Mouse (Mus musculus) ES-E14 (cell line): Measurements from ENCODE around the gene Atp13a3. TPM values are rescaled to one million over a fixed set of nuclear protein-coding genes. Genes with fewer than 3 reads are reported as not detected.
"Not testable (repeated sequence)": the region's sequence is repeated elsewhere in the genome, so short reads cannot be mapped to it uniquely, and the experiment has no call there.

Experiments used
- DNase-seq: peaks from one replicate; pipeline ENCODE4 v3.0.0-alpha.2; 2013; ENCODE audit warnings: low read depth, low spot score
- H3K27ac ChIP-seq: 2 replicates; pipeline ENCODE4 v1.5.1; 2012; ENCODE audit warnings: low read depth, mild to moderate bottlenecking, low read length, moderate library complexity, mixed read lengths; ENCODE audit not compliant: poor library complexity, insufficient read depth, severe bottlenecking
- H3K36me3 ChIP-seq: 2 replicates; pipeline ENCODE4 v1.6.1; 2012; ENCODE audit warnings: mild to moderate bottlenecking, low read length, moderate library complexity, mixed read lengths; ENCODE audit not compliant: control insufficient read depth, poor library complexity, insufficient read depth, severe bottlenecking
- H3K4me1 ChIP-seq, 2 experiments: fragments of 150-350 bp in 1 of 2; sonication (generic) in 1 of 2; 2 replicates each; pipeline ENCODE4 v1.6.1; 2012; ENCODE audit warnings: low read length in 2 of 2, mild to moderate bottlenecking in 1 of 2, mixed read lengths in 1 of 2; ENCODE audit not compliant: control insufficient read depth in 2 of 2, insufficient read depth in 2 of 2, poor library complexity in 1 of 2
- H3K4me3 ChIP-seq, 2 experiments: fragments of 150-350 bp in 1 of 2; sonication (generic) in 1 of 2; 2 replicates each; pipeline ENCODE4 v1.5.1; 2012; ENCODE audit warnings: low read length in 2 of 2, low read depth in 1 of 2, mild to moderate bottlenecking in 1 of 2, mixed read lengths in 1 of 2; ENCODE audit not compliant: insufficient read depth in 1 of 2, poor library complexity in 1 of 2, severe bottlenecking in 1 of 2
- H3K9ac ChIP-seq: 2 replicates; pipeline ENCODE4 v1.6.1; 2012; ENCODE audit warnings: low read depth, mild to moderate bottlenecking, low read length, mixed read lengths; ENCODE audit not compliant: poor library complexity, insufficient read depth, severe bottlenecking
- H3K9me3 ChIP-seq: fragments of 150-350 bp; sonication (generic); 2 replicates; pipeline ENCODE4 v1.6.1; 2012; ENCODE audit warnings: low read depth, mild to moderate bottlenecking, low read length; ENCODE audit not compliant: control insufficient read depth, insufficient read depth
- CHD2 ChIP-seq: IDR thresholded peaks from 2 replicates; pipeline ENCODE4 v1.6.1; 2014; ENCODE audit warnings: mild to moderate bottlenecking, low read depth, low read length, inconsistent platforms
- HCFC1 ChIP-seq: IDR thresholded peaks from 2 replicates; pipeline ENCODE4 v1.6.1; 2012; ENCODE audit warnings: low read length, inconsistent platforms, borderline replicate concordance; ENCODE audit not compliant: insufficient read depth
- MAFK ChIP-seq: IDR thresholded peaks from 2 replicates; pipeline ENCODE4 v1.6.1; 2014; ENCODE audit warnings: mild to moderate bottlenecking, low read depth, low read length, inconsistent platforms; ENCODE audit not compliant: insufficient read depth
- ZC3H11A ChIP-seq: IDR thresholded peaks from 2 replicates; pipeline ENCODE4 v1.6.1; 2012; ENCODE audit warnings: low read depth, mild to moderate bottlenecking, inconsistent platforms, low read length, borderline replicate concordance
- ZNF384 ChIP-seq: IDR thresholded peaks from 2 replicates; pipeline ENCODE4 v1.6.1; 2012; ENCODE audit warnings: low read depth, low read length, inconsistent platforms
- in situ Hi-C, 2 experiments: fragments of 600-800 bp; cut with MboI; formaldehyde crosslinking; loops; one replicate each; pipeline ENCODE4 v1.15.1; 2025; ENCODE audit warnings: low sequenced_read_pairs in 2 of 2, inconsistent platforms in 1 of 2; ENCODE audit not compliant: unreplicated experiment in 2 of 2
- total RNA-seq: library from RNA; depleted of rRNA; stranded (reverse); fragments of 300-350 nt; gene quantifications from 2 replicates; pipeline ENCODE4 v1.2.3, GENCODE M21; 2012

Gene Atp13a3
- total RNA-seq, 1 experiment: 98.9 TPM

- no peak overlapping the region for H3K9ac ChIP-seq
- TF ChIP-seq CHD2 (no peak), ZNF384 (no peak), HCFC1 (no peak), ZC3H11A (no peak), MAFK (no peak)
- in situ Hi-C loops: no loop called here
These were observed 41.2 kb downstream of the Atp13a3 start for GRCm38 (mm10) chr16:30364604-30365003.

DNA sequence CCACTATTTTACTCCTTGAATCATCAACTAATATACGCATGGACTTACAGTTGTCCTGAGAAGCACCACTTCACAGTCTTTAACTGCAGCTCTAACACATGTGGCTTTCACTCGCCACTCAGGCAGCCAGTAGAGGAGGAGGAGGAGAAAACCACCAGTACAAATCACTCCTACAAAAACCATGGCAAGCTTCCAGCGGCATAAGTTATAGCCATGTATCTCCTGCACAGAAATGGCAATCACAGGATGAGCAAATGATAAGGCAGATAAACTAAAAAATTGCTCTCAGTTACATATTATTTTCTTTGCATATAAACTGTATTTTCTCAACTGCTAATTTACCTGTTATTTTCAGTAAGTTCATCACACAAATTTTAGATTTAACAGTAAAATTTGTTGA lies 43.2 kb downstream of the Atp13a3 start:
- Histone ChIP-seq H3K36me3 (peaks cover 5% of the 10 kb centered on the region), H3K9ac (no peak overlapping the region), H3K4me3 (no peak overlapping the region), H3K27ac (no peak overlapping the region), H3K4me1 (no peaks in the 10 kb centered on the region), H3K9me3 (no peaks in the 10 kb centered on the region)
- in situ Hi-C loops: no loop called here
- TF ChIP-seq ZC3H11A: no peak
- TF ChIP-seq CHD2: no peak
- no peak for TF ChIP-seq MAFK
- no peak for TF ChIP-seq ZNF384
- no peak for TF ChIP-seq HCFC1
- DNase-seq: no peak

More at GRCm38 (mm10) chr16:30364604-30365003, 41.2 kb downstream of the Atp13a3 start:
- no peaks in the 10 kb centered on the region for H3K4me1 ChIP-seq
- H3K27ac ChIP-seq: no peak overlapping the region
- no peaks in the 10 kb centered on the region for H3K9me3 ChIP-seq
- no peak overlapping the region for H3K4me3 ChIP-seq
- peaks cover 5% of the 10 kb centered on the region for H3K36me3 ChIP-seq
- no peak for DNase-seq

DNA sequence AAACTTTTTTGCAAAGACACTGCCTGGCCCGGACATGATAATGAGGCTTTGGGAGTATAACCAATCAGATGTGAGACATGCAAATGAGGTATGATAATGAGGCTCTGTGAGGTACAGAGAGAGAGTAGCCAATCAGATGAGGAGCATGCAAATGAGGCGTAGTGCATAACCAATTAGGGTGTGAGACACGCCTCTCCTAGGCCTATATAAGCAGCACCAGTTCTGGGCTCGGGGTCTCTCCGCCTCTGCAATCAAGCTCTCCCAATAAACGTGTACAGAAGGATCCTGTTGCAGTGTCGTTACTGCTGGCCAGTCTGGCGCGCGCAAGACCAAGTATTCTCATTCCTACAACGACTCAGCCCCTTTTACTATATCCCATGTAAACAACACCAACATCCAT lies 52.3 kb downstream of the Atp13a3 start:
- DNase-seq, H3K27ac ChIP-seq, H3K4me1 ChIP-seq, H3K4me3 ChIP-seq, H3K9me3 ChIP-seq, in situ Hi-C loops, H3K9ac ChIP-seq: not testable (repeated sequence)
- H3K36me3 ChIP-seq: peaks cover 14% of the 10 kb centered on the region

- Histone ChIP-seq H3K27ac (no peak overlapping the region), H3K36me3 (peaks cover 11% of the 10 kb centered on the region), H3K9ac (no peak overlapping the region), H3K4me1 (peaks cover 0 to 2% of the 10 kb centered on the region in 2 experiments; a peak in 2 of 4 replicates), H3K4me3 (no peak overlapping the region), H3K9me3 (no peaks in the 10 kb centered on the region)
- no peak for DNase-seq
- no peak for TF ChIP-seq ZC3H11A
- TF ChIP-seq CHD2: no peak
- TF ChIP-seq ZNF384: no peak
- TF ChIP-seq HCFC1: no peak
- TF ChIP-seq MAFK: no peak
- in situ Hi-C loops: no loop called here
These were observed 91.5 kb downstream of the Atp13a3 start for GRCm38 (mm10) chr16:30314236-30314635.

GRCm38 (mm10) chr16:30310647-30311046 lies 95.1 kb downstream of the Atp13a3 start, which contains the start of gene Gp5:
TSS of gene Gp5 (minus strand) at chr16:30310779.
- in situ Hi-C loops: no loop called here
- Histone ChIP-seq H3K4me1 (peaks cover 0 to 2% of the 10 kb centered on the region in 2 experiments; a peak in 2 of 4 replicates), H3K9ac (peak within 1 kb of the TSS; percentile 25; the same call in 1 of the 2 replicates), H3K27ac (no peak within 1 kb of the TSS), H3K36me3 (peaks cover 3% of the 10 kb centered on the region), H3K4me3 (peak within 1 kb of the TSS; percentile 64 to 65; a peak in 3 of 4 replicates), H3K9me3 (no peaks in the 10 kb centered on the region)
- no peak for DNase-seq
- no peak for TF ChIP-seq MAFK
- TF ChIP-seq ZNF384: no peak
- no peak for TF ChIP-seq ZC3H11A
- TF ChIP-seq CHD2: no peak
- no peak for TF ChIP-seq HCFC1
